Mouse (Mus musculus) activated CD4-positive, CD25-positive, alpha-beta regulatory T cell, adult 4 months (primary cell): ENCODE data around the gene Col1a1. TPM values are rescaled to one million over a fixed set of nuclear protein-coding genes. Genes with fewer than 3 reads are reported as not detected.

ENCODE experiments used
- ATAC-seq: one replicate; pipeline ENCODE4 v1.8.0; 2017
- polyA plus RNA-seq, 2 experiments: library from polyadenylated mRNA; unstranded; fragments of 100-300 nt; shearing (Covaris generic); gene quantifications; one replicate each; pipeline ENCODE4 v1.2.1; 2017

Col1a1 gene
- polyA plus RNA-seq, 2 experiments from 2014 or later, result 0.10 to 0.61 TPM

- ATAC-seq, result peak; percentile 55
Observed at GRCm38 (mm10) chr11:94998041-94998531, 62.1 kb downstream of the Col1a1 start.

- ATAC-seq, result no peak
Observed at GRCm38 (mm10) chr11:95000128-95000527, 64.1 kb downstream of the Col1a1 start.

- peak; percentile 64 for ATAC-seq
Observed at GRCm38 (mm10) chr11:95000548-95000947, 64.5 kb downstream of the Col1a1 start.

GRCm38 (mm10) chr11:95001058-95001457 lies 65.0 kb downstream of the Col1a1 start:
- ATAC-seq, result peak; percentile 30

GRCm38 (mm10) chr11:95001584-95002347 lies 65.7 kb downstream of the Col1a1 start:
- no peak for ATAC-seq

Other genes starting within 250 kb of the Col1a1 start
- not detected for gene Gm11541, start 231.7 kb upstream of the Col1a1 start, polyA plus RNA-seq
- not detected for gene Cdc34b, start 194.4 kb upstream of the Col1a1 start, polyA plus RNA-seq
- gene Tmem92, start 153.5 kb upstream of the Col1a1 start, polyA plus RNA-seq, result not detected
- gene Hils1, start 31.4 kb downstream of the Col1a1 start, polyA plus RNA-seq, result not detected
- gene Sgca, start 40.1 kb downstream of the Col1a1 start, polyA plus RNA-seq, result under 1 TPM in 1 of 2 experiments, not detected in 1; 0.46 TPM
- 10 to 100 TPM; 23.1 to 24.0 TPM for gene Ppp1r9b, start 54.8 kb downstream of the Col1a1 start, polyA plus RNA-seq
- under 1 TPM in 1 of 2 experiments, not detected in 1; 0.32 TPM for gene Samd14, start 73.7 kb downstream of the Col1a1 start, polyA plus RNA-seq
- gene Pdk2, start 105.1 kb downstream of the Col1a1 start, polyA plus RNA-seq, result 1 to 10 TPM; 2.9 to 5.6 TPM
- under 1 TPM; 0.56 to 0.64 TPM for gene Itga3, start 140.6 kb downstream of the Col1a1 start, polyA plus RNA-seq
- gene Dlx3, start 183.9 kb downstream of the Col1a1 start, polyA plus RNA-seq, result not detected
- gene Dlx4, start 210.0 kb downstream of the Col1a1 start, polyA plus RNA-seq, result not detected